Mouse (Mus musculus) limb, embryonic 11.5 days (tissue): ENCODE results near the gene Pde10a. TPM values are rescaled to one million over a fixed set of nuclear protein-coding genes. Genes with fewer than 3 reads are reported as not detected.

ENCODE experiments used
- ATAC-seq: fragments of 200-750 bp; cut with Nextera tagmentation; 2 replicates; pipeline ENCODE4 v1.8.0; 2017; ENCODE audit warnings: low read depth; ENCODE audit not compliant: insufficient number of reproducible peaks, low FRiP score, low TSS enrichment
- DNase-seq: peaks from one replicate; pipeline ENCODE4 v3.0.0-alpha.2; 2015; ENCODE audit warnings: low spot score
- H3K27ac ChIP-seq: fragments of 300-500 bp; sonication (generic); replicated peaks from 2 replicates; pipeline ENCODE4 v1.5.1; 2014; ENCODE audit warnings: low read depth, mild to moderate bottlenecking, low read length
- H3K27me3 ChIP-seq: fragments of 300-500 bp; sonication (generic); 2 replicates; pipeline ENCODE4 v1.6.1; 2014; ENCODE audit warnings: mild to moderate bottlenecking, low read length, mixed read lengths; ENCODE audit not compliant: control insufficient read depth, insufficient read depth
- H3K36me3 ChIP-seq: fragments of 300-500 bp; sonication (generic); 2 replicates; pipeline ENCODE4 v1.6.1; 2014; ENCODE audit warnings: mild to moderate bottlenecking, low read length, moderate library complexity, mixed read lengths; ENCODE audit not compliant: control insufficient read depth, insufficient read depth
- H3K4me1 ChIP-seq: fragments of 300-500 bp; sonication (generic); 2 replicates; pipeline ENCODE4 v1.6.1; 2014; ENCODE audit warnings: low read length, mixed read lengths; ENCODE audit not compliant: control insufficient read depth, insufficient read depth
- H3K4me2 ChIP-seq: fragments of 300-500 bp; sonication (generic); 2 replicates; pipeline ENCODE4 v1.6.1; 2014; ENCODE audit warnings: low read depth, mild to moderate bottlenecking, moderate library complexity; ENCODE audit not compliant: severe bottlenecking
- H3K4me3 ChIP-seq: fragments of 300-500 bp; sonication (generic); 2 replicates; pipeline ENCODE4 v1.5.1; 2014; ENCODE audit warnings: low read depth, low read length
- H3K9ac ChIP-seq: fragments of 300-500 bp; sonication (generic); 2 replicates; pipeline ENCODE4 v1.6.1; 2014; ENCODE audit warnings: mild to moderate bottlenecking, low read length
- H3K9me3 ChIP-seq: fragments of 300-500 bp; sonication (generic); 2 replicates; pipeline ENCODE4 v1.6.1; 2016; ENCODE audit warnings: low read length; ENCODE audit not compliant: control insufficient read depth
- WGBS: fragments of 180-500 bp; shearing (Covaris S2); extraction: QIAGEN DNeasy Blood & Tissue Kit; methylation state at CpG from one replicate; pipeline ENCODE4 v1.1.7; 2014; 5-methylcytosine and 5-hydroxymethylcytosine counted together
- polyA plus RNA-seq: library from polyadenylated mRNA; unstranded; fragments of >200 nt; fragmentation: Nextera tagmentation; extraction: Ambion mirVana; gene quantifications from 2 replicates; pipeline ENCODE4 v1.2.1, GENCODE M21; 2014

The Pde10a gene
- polyA plus RNA-seq, 1 experiment from 2014 or later: 0.77 TPM

DNA sequence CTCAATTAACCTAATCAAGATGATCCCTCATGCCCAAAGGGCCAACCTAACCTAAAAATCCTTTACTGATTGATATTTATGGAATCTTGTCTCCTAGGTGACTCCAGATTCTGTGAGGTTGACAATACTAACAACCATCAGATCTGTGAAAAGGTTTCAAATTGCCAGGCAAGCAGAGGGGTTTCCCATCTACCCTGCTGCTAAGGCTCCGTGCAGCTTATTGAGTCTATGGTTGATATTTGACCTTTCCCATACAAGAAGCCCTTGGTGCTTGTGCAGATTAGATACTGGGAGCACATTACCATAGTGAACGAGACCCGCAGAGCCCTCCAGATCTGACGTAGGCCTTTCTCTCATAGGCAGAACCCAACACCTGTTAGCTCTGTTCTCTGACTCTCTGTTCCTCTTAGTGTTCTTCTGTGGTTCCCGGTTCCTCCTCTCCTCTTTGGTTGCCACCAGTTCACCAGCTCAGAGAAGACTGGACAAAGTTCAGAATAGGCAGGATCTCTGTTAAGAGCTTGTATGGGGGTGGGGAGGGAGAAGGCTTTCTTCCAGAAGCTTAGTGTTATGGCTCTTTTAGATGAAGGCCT, 240.9 kb downstream of the Pde10a start:
- DNase-seq (no peak), ATAC-seq (no peak)
- Histone ChIP-seq H3K4me2 (no peak overlapping the region), H3K27me3 (no peaks in the 10 kb centered on the region), H3K36me3 (no peaks in the 10 kb centered on the region), H3K27ac (no peak overlapping the region), H3K9ac (no peak overlapping the region), H3K4me1 (no peaks in the 10 kb centered on the region), H3K9me3 (no peaks in the 10 kb centered on the region), H3K4me3 (no peak overlapping the region)
- WGBS: 92% methylated on average over 5 of the region's 5 CpGs

DNA sequence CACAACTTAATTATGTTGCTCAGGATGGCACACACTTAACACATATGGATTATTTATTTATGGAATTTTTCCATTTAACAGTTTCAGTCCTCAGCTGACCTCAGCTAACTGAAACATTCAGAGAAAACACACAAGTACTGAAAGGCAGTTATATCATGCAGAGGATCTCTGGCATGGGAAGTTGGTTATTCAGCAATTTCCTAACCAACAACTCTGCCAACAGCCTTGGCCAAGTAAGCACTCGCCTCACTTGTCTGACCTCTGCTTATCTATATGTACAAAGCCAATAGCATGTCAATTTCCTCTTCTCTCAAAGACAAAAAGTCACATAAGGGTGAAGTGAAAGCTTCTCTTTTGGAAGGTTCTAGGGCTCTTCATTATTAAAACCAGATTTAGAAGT, 244.0 kb downstream of the Pde10a start:
- Histone ChIP-seq H3K27me3 (no peaks in the 10 kb centered on the region), H3K4me2 (no peak overlapping the region), H3K27ac (no peak overlapping the region), H3K9me3 (no peaks in the 10 kb centered on the region), H3K4me1 (no peaks in the 10 kb centered on the region), H3K4me3 (no peak overlapping the region), H3K36me3 (no peaks in the 10 kb centered on the region), H3K9ac (no peak overlapping the region)
- ATAC-seq (no peak), DNase-seq (no peak)
- WGBS: 80% methylated on average over 1 of the region's 1 CpGs

DNA sequence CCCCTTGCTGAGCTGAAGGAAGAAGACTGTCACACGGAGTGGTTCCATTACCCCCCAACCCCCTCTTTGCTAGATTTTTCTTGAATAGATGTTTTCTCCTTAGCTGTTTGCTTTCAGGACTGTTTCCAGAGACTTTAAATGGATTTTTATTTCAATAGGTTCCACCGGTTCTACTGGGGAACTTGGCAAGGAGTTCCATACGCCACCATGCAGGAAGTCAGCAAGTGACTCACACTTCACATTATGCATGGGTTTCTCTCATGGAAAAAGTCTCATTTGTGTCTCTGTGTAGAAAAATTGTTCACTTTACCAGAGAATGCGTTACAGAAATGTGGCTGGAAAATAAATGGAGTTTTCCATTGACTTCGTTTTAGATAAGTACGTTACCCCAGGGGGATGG, 248.2 kb downstream of the Pde10a start:
- no peaks in the 10 kb centered on the region for H3K27me3 ChIP-seq
- no peak overlapping the region for H3K27ac ChIP-seq
- H3K4me3 ChIP-seq: no peak overlapping the region
- 89% methylated on average over 6 of the region's 6 CpGs for WGBS
- H3K9me3 ChIP-seq: no peaks in the 10 kb centered on the region
- no peak for DNase-seq
- no peak overlapping the region for H3K4me2 ChIP-seq
- no peak overlapping the region for H3K9ac ChIP-seq
- ATAC-seq: no peak
- H3K36me3 ChIP-seq: no peaks in the 10 kb centered on the region
- H3K4me1 ChIP-seq: no peaks in the 10 kb centered on the region

DNA sequence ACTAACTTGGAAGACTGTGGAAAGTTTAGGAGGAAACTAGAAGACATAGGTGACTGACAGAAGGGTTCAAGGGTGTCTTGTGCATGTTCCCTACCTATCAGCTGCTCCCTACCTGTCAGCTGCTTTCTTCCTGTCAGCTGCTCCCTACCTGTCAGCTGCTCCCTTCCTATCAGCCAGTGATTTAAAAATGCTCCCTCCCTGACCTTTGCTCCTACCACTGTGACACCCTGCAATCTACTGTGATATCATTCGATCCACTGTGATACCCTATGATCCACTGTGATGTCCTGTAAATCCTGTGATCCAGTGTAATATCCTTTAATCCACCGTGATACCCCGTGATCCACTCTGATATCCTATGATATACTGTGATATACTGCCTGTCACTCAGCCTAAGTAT, 249.1 kb downstream of the Pde10a start:
- Histone ChIP-seq H3K36me3 (no peaks in the 10 kb centered on the region), H3K4me1 (no peaks in the 10 kb centered on the region), H3K27me3 (no peaks in the 10 kb centered on the region), H3K9me3 (no peaks in the 10 kb centered on the region), H3K4me3 (no peak overlapping the region), H3K4me2 (no peak overlapping the region), H3K27ac (no peak overlapping the region), H3K9ac (no peak overlapping the region)
- ATAC-seq (no peak), DNase-seq (no peak)
- WGBS: 86% methylated on average over 3 of the region's 3 CpGs

DNA sequence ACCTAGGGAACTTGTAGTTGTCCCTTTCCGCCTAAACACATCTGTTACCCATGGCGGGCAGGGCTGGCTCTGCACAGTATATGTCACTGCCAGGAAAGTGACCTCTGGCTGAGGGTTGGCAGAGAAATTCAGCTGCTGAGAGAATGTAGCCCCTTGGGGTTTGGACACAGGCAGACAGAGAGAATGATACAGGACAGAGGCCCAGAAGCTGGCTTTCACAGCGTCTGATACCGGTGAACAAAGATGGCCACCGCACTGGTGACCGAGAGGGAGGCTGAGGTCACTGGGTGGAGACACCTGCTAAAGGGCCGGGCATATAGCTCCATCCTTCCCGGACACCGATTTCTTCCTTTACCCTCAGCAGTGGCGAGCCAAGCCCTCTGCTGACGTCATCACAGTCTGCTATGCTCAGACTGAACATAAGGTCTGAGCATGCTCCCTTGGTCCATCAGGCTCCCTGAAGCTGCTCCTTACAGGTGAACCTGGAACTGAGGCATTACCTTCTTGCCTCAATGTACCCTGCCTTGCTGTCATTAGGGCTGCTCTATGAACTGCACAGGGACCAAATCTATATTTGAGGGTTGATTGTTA, 250.5 kb downstream of the Pde10a start:
- Histone ChIP-seq H3K36me3 (no peaks in the 10 kb centered on the region), H3K27me3 (no peaks in the 10 kb centered on the region), H3K4me1 (no peaks in the 10 kb centered on the region), H3K9ac (no peak overlapping the region), H3K27ac (no peak overlapping the region), H3K4me3 (no peak overlapping the region), H3K9me3 (no peaks in the 10 kb centered on the region), H3K4me2 (no peak overlapping the region)
- ATAC-seq: 0 out of 2 replicates have a peak, but pooled peaks have one; percentile 21
- WGBS: 83% methylated on average over 11 of the region's 11 CpGs
- no peak for DNase-seq

DNA sequence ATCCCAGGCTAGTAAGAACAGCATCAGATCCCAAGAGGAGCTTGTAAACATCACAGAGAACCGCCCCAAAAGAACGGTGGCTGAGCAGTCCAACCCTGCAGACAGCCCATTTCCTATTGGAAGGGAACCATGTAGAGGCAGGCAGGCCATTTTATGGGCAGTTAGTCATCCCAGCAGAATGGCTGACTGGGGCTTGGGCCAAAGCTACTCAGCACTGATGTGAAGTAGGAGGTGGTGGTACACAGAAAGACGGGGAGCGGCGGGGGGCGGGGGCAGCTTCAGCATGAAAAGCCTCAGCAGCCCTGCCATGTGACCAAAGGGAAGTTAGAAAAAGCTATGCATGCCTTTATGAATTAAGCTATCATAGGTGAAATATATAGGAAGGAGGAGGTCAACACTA, 252.5 kb downstream of the Pde10a start:
- Histone ChIP-seq H3K9me3 (no peaks in the 10 kb centered on the region), H3K9ac (no peak overlapping the region), H3K4me2 (no peak overlapping the region), H3K36me3 (no peaks in the 10 kb centered on the region), H3K27me3 (no peaks in the 10 kb centered on the region), H3K4me1 (no peaks in the 10 kb centered on the region), H3K27ac (no peak overlapping the region), H3K4me3 (no peak overlapping the region)
- WGBS: 89% methylated on average over 6 of the region's 6 CpGs
- DNase-seq: no peak
- no peak for ATAC-seq

DNA sequence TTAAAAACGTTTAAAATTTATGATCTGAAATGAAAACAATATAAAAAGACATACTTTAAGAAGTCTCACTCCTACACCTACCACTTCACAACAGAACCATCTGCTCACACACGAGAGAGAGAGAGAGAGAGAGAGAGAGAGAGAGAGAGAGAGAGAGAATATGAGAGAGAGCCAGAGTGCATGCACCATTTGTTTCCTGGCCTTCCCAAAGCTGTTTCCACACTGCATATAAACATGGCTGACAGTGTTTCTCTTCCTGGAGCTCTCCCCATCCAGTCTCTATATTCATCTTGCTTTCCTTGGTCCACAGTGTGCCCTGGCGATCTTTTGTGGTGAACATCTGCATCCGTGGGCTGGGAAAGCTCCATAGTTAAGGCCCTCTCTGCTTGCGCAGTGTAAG, 253.7 kb downstream of the Pde10a start:
- no peak for ATAC-seq
- no peak overlapping the region for H3K4me2 ChIP-seq

DNA sequence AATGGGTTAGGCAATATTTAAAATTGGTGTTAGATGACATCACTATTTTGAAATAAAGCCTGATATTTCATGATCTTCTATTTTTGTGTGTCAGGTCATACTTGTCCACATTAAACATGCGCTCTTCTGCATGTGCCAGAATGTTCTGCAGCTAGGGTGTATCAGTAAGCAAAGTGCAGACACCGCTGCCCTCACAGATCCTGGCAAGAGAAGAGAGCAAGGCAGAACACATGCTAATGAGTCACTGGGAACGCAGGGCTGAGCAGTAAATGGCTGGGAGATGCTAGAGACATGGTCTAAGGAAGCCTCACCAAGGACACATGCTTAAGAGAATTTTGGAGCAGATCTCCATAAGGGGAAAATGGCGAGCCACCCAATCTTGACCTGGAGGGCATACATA, 255.3 kb downstream of the Pde10a start:
- WGBS: 83% methylated on average over 4 of the region's 4 CpGs
- ATAC-seq: no peak
- Histone ChIP-seq H3K4me1 (no peaks in the 10 kb centered on the region), H3K9me3 (no peaks in the 10 kb centered on the region), H3K36me3 (no peaks in the 10 kb centered on the region), H3K4me3 (no peak overlapping the region), H3K9ac (no peak overlapping the region), H3K27me3 (no peaks in the 10 kb centered on the region), H3K4me2 (no peak overlapping the region), H3K27ac (no peak overlapping the region)
- no peak for DNase-seq

More for the DNA sequence above, 253.7 kb downstream of the Pde10a start:
- Histone ChIP-seq H3K9ac (no peak overlapping the region), H3K27me3 (no peaks in the 10 kb centered on the region), H3K9me3 (no peaks in the 10 kb centered on the region), H3K27ac (no peak overlapping the region), H3K4me3 (no peak overlapping the region), H3K36me3 (no peaks in the 10 kb centered on the region), H3K4me1 (no peaks in the 10 kb centered on the region)
- WGBS: 72% methylated on average over 5 of the region's 5 CpGs
- DNase-seq: no peak

DNA sequence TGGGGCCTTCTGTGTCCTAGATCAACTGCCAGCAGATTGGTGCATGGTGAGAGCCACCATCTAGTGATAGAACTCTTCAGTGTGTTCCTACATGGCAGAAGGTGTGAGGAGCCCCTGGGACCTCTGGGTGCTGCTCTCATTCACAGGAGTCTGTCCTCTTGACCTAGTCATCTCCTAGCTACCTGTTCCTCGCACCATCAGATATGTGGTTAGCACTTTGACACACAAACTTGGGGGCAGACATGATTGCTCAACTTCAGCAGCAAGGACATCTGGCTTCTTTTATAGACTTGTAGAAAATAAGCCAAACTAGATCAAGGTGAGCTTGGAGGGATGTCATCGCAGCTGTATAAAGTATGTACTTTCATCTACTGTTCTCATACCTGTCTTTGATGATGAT, 255.9 kb downstream of the Pde10a start:
- Histone ChIP-seq H3K9me3 (no peaks in the 10 kb centered on the region), H3K4me3 (no peak overlapping the region), H3K9ac (no peak overlapping the region), H3K27ac (no peak overlapping the region), H3K4me1 (no peaks in the 10 kb centered on the region), H3K4me2 (no peak overlapping the region), H3K36me3 (no peaks in the 10 kb centered on the region), H3K27me3 (no peaks in the 10 kb centered on the region)
- ATAC-seq (no peak), DNase-seq (no peak)
- 86% methylated on average over 2 of the region's 2 CpGs for WGBS
